Mouse (Mus musculus) stomach, embryonic 14.5 days (tissue): Measurements from ENCODE around the gene Mrpl17. TPM values are rescaled to one million over a fixed set of nuclear protein-coding genes. Genes with fewer than 3 reads are reported as not detected.

ENCODE experiments used
- ATAC-seq: fragments of 200-750 bp; cut with Nextera tagmentation; 2 replicates; pipeline ENCODE4 v1.8.0; 2017; ENCODE audit warnings: low read depth, moderate TSS enrichment; ENCODE audit not compliant: insufficient number of reproducible peaks, insufficient read depth, low FRiP score
- H3K27ac ChIP-seq: fragments of 300-500 bp; sonication (generic); 2 replicates; pipeline ENCODE4 v1.5.1; 2014; ENCODE audit warnings: mild to moderate bottlenecking, low read length, moderate library complexity, mixed read lengths
- H3K27me3 ChIP-seq: fragments of 300-500 bp; sonication (generic); 2 replicates; pipeline ENCODE4 v1.6.1; 2014; ENCODE audit warnings: low read length, control low read depth, mixed read lengths; ENCODE audit not compliant: control insufficient read depth, insufficient read depth
- H3K36me3 ChIP-seq: fragments of 300-500 bp; sonication (generic); 2 replicates; pipeline ENCODE4 v1.6.1; 2014; ENCODE audit warnings: mild to moderate bottlenecking, control low read depth, low read length, moderate library complexity, mixed read lengths; ENCODE audit not compliant: control insufficient read depth, insufficient read depth
- H3K4me1 ChIP-seq: fragments of 300-500 bp; sonication (generic); 2 replicates; pipeline ENCODE4 v1.6.1; 2014; ENCODE audit warnings: low read length, control low read depth, mixed read lengths; ENCODE audit not compliant: control insufficient read depth, insufficient read depth
- H3K4me2 ChIP-seq: fragments of 300-500 bp; sonication (generic); replicated peaks from 2 replicates; pipeline ENCODE4 v1.6.1; 2014; ENCODE audit warnings: low read depth, low read length, control low read depth
- H3K4me3 ChIP-seq: fragments of 300-500 bp; sonication (generic); 2 replicates; pipeline ENCODE4 v1.5.1; 2014; ENCODE audit warnings: low read depth, low read length, control low read depth
- H3K9ac ChIP-seq: fragments of 300-500 bp; sonication (generic); replicated peaks from 2 replicates; pipeline ENCODE4 v1.6.1; 2014; ENCODE audit warnings: low read depth, mild to moderate bottlenecking, control low read depth, low read length, moderate library complexity, mixed read lengths
- H3K9me3 ChIP-seq: fragments of 300-500 bp; sonication (generic); 2 replicates; pipeline ENCODE4 v1.6.1; 2016; ENCODE audit warnings: low read depth, low read length, control low read depth; ENCODE audit not compliant: control insufficient read depth
- WGBS: fragments of 180-500 bp; shearing (Covaris S2); extraction: QIAGEN DNeasy Blood & Tissue Kit; methylation state at CpG from one replicate; pipeline ENCODE4 v1.1.7; 2014; 5-methylcytosine and 5-hydroxymethylcytosine counted together
- polyA plus RNA-seq: library from polyadenylated mRNA; unstranded; fragments of >200 nt; fragmentation: Nextera tagmentation; extraction: Ambion mirVana; gene quantifications from 2 replicates; pipeline ENCODE4 v1.2.1, GENCODE M21; 2014

Mrpl17 gene
- polyA plus RNA-seq, 1 experiment from 2014 or later: 349 TPM

- H3K36me3 ChIP-seq: peaks cover 19% of the 10 kb centered on the region; the same call in 1 of the 2 replicates
- no peaks in the 10 kb centered on the region for H3K9me3 ChIP-seq
- peak overlapping the region; percentile 72 for H3K4me3 ChIP-seq
- H3K4me2 ChIP-seq: peak overlapping the region; percentile 48
- no peak; the same call in none of the 2 replicates for ATAC-seq
- peaks cover 5% of the 10 kb centered on the region; the same call in 1 of the 2 replicates for H3K4me1 ChIP-seq
- 3% methylated on average over 37 of the region's 37 CpGs for WGBS
- no peaks in the 10 kb centered on the region for H3K27me3 ChIP-seq
- peak overlapping the region; percentile 87 for H3K27ac ChIP-seq
- H3K9ac ChIP-seq: peak overlapping the region; percentile 70
Measured at GRCm38 (mm10) chr7:105810280-105810876, 521 bp downstream of the Mrpl17 start.

- H3K36me3 ChIP-seq: peaks cover 19% of the 10 kb centered on the region; the same call in 1 of the 2 replicates
- WGBS: 78% methylated on average over 7 of the region's 7 CpGs
- H3K9me3 ChIP-seq: no peaks in the 10 kb centered on the region
- H3K27ac ChIP-seq: peak overlapping the region; percentile 87; the same call in 1 of the 2 replicates
- peak overlapping the region; percentile 70 for H3K9ac ChIP-seq
- no peaks in the 10 kb centered on the region for H3K27me3 ChIP-seq
- peak overlapping the region; percentile 72 for H3K4me3 ChIP-seq
- H3K4me1 ChIP-seq: peaks cover 5% of the 10 kb centered on the region; the same call in 1 of the 2 replicates
- no peak for ATAC-seq
- peak overlapping the region; percentile 48 for H3K4me2 ChIP-seq
Measured at GRCm38 (mm10) chr7:105809836-105810235, 1.1 kb downstream of the Mrpl17 start.

DNA sequence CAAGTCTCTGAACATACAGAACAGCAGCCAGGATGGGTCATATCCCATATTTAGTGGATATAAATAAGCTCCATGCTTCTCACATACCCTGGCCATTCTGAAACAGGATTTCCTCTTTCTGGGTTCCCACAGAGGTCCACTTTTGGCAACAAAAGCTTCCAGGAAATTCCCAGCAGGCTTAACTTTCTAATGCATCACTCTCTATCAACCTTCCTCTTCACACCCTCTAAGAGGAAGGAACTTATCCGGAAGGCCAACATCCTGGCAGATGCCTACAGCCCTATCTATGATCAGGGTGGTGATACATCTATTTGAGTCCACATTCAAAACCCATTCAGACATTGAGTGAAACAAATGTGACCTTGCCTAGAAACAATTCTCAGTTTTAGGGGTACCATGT lies 2.5 kb downstream of the Mrpl17 start:
- Histone ChIP-seq H3K27ac (no peak overlapping the region), H3K27me3 (no peaks in the 10 kb centered on the region), H3K36me3 (peaks cover 19% of the 10 kb centered on the region; the same call in 1 of the 2 replicates), H3K4me1 (peaks cover 5% of the 10 kb centered on the region; the same call in 1 of the 2 replicates), H3K4me2 (no peak overlapping the region), H3K9ac (no peak overlapping the region), H3K4me3 (no peak overlapping the region), H3K9me3 (no peaks in the 10 kb centered on the region)
- WGBS: 88% methylated on average over 1 of the region's 1 CpGs
- ATAC-seq: no peak

GRCm38 (mm10) chr7:105806716-105807115 lies 4.2 kb downstream of the Mrpl17 start:
- Histone ChIP-seq H3K27me3 (no peaks in the 10 kb centered on the region), H3K4me3 (no peak overlapping the region), H3K36me3 (peaks cover 19% of the 10 kb centered on the region; the same call in 1 of the 2 replicates), H3K4me2 (no peak overlapping the region), H3K27ac (no peak overlapping the region), H3K9me3 (no peaks in the 10 kb centered on the region), H3K4me1 (peaks cover 8% of the 10 kb centered on the region; the same call in 1 of the 2 replicates), H3K9ac (no peak overlapping the region)
- ATAC-seq: no peak
- WGBS: 47% methylated on average over 2 of the region's 2 CpGs

DNA sequence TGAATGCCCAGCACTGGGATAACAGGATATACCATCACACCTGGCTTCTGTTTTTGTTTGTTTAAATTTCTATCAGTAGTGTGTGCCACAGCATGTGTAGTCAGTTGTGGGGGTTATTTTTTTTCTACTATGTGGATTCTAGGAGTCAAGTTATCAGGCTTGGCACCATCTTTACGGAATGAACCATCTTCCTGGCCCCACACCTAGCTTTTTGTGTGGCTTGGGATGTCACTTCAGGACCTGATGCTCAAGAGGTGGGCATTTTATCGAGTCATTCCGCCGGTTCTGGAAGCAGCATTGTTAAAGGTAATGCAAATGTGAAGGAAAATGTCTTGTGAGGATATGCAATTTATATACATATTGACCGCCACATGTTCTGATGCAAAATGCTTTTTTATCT lies 4.8 kb downstream of the Mrpl17 start:
- H3K9ac ChIP-seq: no peak overlapping the region
- no peak overlapping the region for H3K4me3 ChIP-seq
- H3K4me1 ChIP-seq: peaks cover 8% of the 10 kb centered on the region; the same call in 1 of the 2 replicates
- H3K27me3 ChIP-seq: no peaks in the 10 kb centered on the region
- 80% methylated on average over 5 of the region's 5 CpGs for WGBS
- peaks cover 19% of the 10 kb centered on the region; the same call in 1 of the 2 replicates for H3K36me3 ChIP-seq
- no peak overlapping the region for H3K27ac ChIP-seq
- H3K4me2 ChIP-seq: no peak overlapping the region
- ATAC-seq: no peak
- H3K9me3 ChIP-seq: no peaks in the 10 kb centered on the region

DNA sequence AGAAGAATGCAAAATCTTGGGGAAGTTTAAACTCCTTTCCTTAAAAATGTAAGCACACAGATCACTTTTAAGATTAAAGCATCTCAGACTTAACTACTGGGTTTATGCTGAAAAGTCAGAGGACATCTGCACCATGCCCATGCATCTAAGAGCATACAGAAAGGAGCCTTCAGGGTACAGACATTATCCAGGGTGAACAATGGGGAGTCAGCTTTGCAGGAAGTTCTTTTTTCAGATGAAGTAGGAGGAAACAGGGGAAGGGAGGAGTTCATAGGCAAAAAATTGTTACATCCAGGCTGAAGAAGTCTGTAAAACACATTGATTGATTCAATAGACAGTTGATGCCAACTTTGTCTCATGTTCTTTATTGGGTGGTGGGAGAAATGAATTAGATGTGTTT lies 7.5 kb downstream of the Mrpl17 start:
- H3K36me3 ChIP-seq: peaks cover 6% of the 10 kb centered on the region; the same call in 1 of the 2 replicates
- no peaks in the 10 kb centered on the region for H3K27me3 ChIP-seq
- no peak overlapping the region for H3K4me2 ChIP-seq
- H3K4me3 ChIP-seq: no peak overlapping the region
- H3K4me1 ChIP-seq: peaks cover 3% of the 10 kb centered on the region; the same call in 1 of the 2 replicates
- H3K9me3 ChIP-seq: no peaks in the 10 kb centered on the region
- peak overlapping the region; percentile 63; the same call in 1 of the 2 replicates for H3K27ac ChIP-seq
- no peak overlapping the region for H3K9ac ChIP-seq
- no peak for ATAC-seq

DNA sequence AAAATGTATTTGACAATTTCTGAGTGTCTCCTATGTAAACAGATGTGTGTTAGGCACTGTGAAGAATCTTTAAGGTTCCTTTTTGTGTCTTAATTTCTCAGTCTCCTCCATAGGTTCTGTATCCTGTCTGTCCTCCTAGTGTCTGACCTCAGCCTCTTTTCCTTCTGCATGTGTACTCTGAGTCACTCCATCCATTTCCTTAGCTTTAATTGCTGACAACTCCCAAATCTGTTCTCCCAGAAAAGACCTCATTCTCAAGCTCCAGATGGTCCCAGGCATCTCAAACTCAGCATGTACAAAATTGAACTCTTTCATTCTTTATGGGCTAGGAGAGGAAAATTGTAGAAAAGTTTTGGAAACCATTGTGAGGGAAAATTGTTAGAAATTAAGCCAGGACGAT lies 8.1 kb downstream of the Mrpl17 start:
- Histone ChIP-seq H3K9ac (no peak overlapping the region), H3K27me3 (no peaks in the 10 kb centered on the region), H3K9me3 (no peaks in the 10 kb centered on the region), H3K4me2 (no peak overlapping the region), H3K36me3 (peaks cover 2% of the 10 kb centered on the region; the same call in 1 of the 2 replicates), H3K27ac (peak overlapping the region; percentile 63; the same call in 1 of the 2 replicates), H3K4me1 (peaks cover 3% of the 10 kb centered on the region; the same call in 1 of the 2 replicates), H3K4me3 (no peak overlapping the region)
- 32% methylated on average over 1 of the region's 1 CpGs for WGBS
- ATAC-seq: no peak

- Histone ChIP-seq H3K4me3 (no peak overlapping the region), H3K9ac (no peak overlapping the region), H3K9me3 (no peaks in the 10 kb centered on the region), H3K36me3 (no peaks in the 10 kb centered on the region), H3K4me1 (peaks cover 3% of the 10 kb centered on the region; the same call in 1 of the 2 replicates), H3K27ac (no peak overlapping the region), H3K27me3 (no peaks in the 10 kb centered on the region), H3K4me2 (no peak overlapping the region)
- ATAC-seq: no peak
- WGBS: 29% methylated on average over 2 of the region's 2 CpGs
Measured at GRCm38 (mm10) chr7:105802312-105802711, 8.6 kb downstream of the Mrpl17 start.
